Mouse (Mus musculus) MEL (cell line): ENCODE results near the gene Stxbp1.

Source experiments
- CTCF ChIP-seq, 3 experiments: IDR thresholded peaks in 2 of 3; conservative IDR thresholded peaks in 1 of 3; 2 replicates each; pipeline ENCODE4 v1.5.1; 2011 to 2012; ENCODE audit warnings: low read length in 3 of 3, low read depth in 2 of 3, mild to moderate bottlenecking in 2 of 3, improper control_type of control experiment in 1 of 3, inconsistent platforms in 1 of 3, mixed read lengths in 1 of 3, moderate library complexity in 1 of 3; ENCODE audit not compliant: control insufficient read depth in 1 of 3, insufficient read depth in 1 of 3, poor library complexity in 1 of 3, severe bottlenecking in 1 of 3
- EP300 ChIP-seq, 2 experiments: IDR thresholded peaks; 2 replicates each; pipeline ENCODE4 v1.6.1; 2011; ENCODE audit warnings: improper control_type of control experiment in 2 of 2, low read length in 2 of 2, low read depth in 1 of 2, mild to moderate bottlenecking in 1 of 2
- GABPA ChIP-seq: IDR thresholded peaks from 2 replicates; pipeline ENCODE4 v1.6.1; 2012; ENCODE audit warnings: low read depth, mild to moderate bottlenecking, inconsistent platforms, low read length, improper control_type of control experiment, moderate library complexity
- HCFC1 ChIP-seq: IDR thresholded peaks from 2 replicates; pipeline ENCODE4 v1.6.1; 2012; ENCODE audit warnings: low read depth, mild to moderate bottlenecking, inconsistent platforms, low read length, improper control_type of control experiment, moderate library complexity
- MEF2A ChIP-seq: IDR thresholded peaks from 2 replicates; pipeline ENCODE4 v1.6.1; 2014; ENCODE audit warnings: low read depth, mild to moderate bottlenecking, inconsistent platforms, low read length, improper control_type of control experiment; ENCODE audit not compliant: poor library complexity, insufficient replicate concordance, severe bottlenecking; ENCODE audit errors: extremely low read depth
- POLR2A ChIP-seq, 2 experiments: IDR thresholded peaks; 2 replicates each; pipeline ENCODE4 v1.6.1; 2011 to 2012; ENCODE audit warnings: low read length in 2 of 2, mild to moderate bottlenecking in 2 of 2, control low read depth in 1 of 2, improper control_type of control experiment in 1 of 2, low read depth in 1 of 2, moderate library complexity in 1 of 2; ENCODE audit not compliant: control insufficient read depth in 1 of 2, insufficient read depth in 1 of 2, poor library complexity in 1 of 2
- RCOR1 ChIP-seq: IDR thresholded peaks from 2 replicates; pipeline ENCODE4 v1.6.1; 2012; ENCODE audit warnings: low read depth, mild to moderate bottlenecking, inconsistent platforms, low read length, improper control_type of control experiment
- SIN3A ChIP-seq: IDR thresholded peaks from 2 replicates; pipeline ENCODE4 v1.6.1; 2012; ENCODE audit warnings: low read length, improper control_type of control experiment, inconsistent platforms
- TCF12 ChIP-seq: IDR thresholded peaks from 2 replicates; pipeline ENCODE4 v1.6.1; 2014; ENCODE audit warnings: low read depth, mild to moderate bottlenecking, inconsistent platforms, low read length, improper control_type of control experiment, moderate library complexity

DNA sequence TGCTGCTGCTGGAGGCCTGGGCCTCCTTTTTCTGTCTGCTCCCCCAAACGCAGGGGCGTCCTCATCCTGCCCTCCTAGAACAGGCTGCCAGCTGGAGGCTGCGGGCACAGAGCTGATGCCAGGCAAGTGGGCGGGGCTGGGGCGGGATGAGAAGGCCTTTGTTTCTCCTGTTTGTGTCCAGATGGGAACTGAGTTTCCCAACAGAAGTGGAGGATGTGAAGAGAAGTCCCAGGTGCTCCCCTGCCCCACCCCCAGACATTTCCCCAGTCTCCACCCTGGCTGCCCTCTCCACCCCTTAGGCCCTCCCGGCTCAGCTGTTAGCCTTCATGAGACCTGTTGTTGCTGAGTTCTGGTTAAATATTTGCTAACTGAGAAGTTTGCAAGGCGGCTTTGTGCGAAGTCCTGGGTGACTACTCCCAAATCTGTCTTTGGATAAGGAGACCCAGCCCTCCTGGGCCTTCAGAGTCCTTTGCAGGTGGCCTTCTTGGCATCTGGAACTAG lies 48.6 kb upstream of the Stxbp1 start:
- TF ChIP-seq EP300 (IDR thresholded peaks at IDR 0.05; ENCODE audit: low read depth in 1 of 2, low read length in 2 of 2): no peak
- no peak for TF ChIP-seq SIN3A
- no peak for TF ChIP-seq GABPA
- TF ChIP-seq CTCF (IDR thresholded peaks at IDR 0.05 in 2 of 3, conservative IDR thresholded peaks at IDR 0.05 in 1 of 3; ENCODE audit: control insufficient read depth in 1 of 3, insufficient read depth in 1 of 3, low read depth in 2 of 3, low read length in 3 of 3, poor library complexity in 1 of 3, severe bottlenecking in 1 of 3): no peak
- TF ChIP-seq RCOR1: no peak
- TF ChIP-seq MEF2A: no peak
- TF ChIP-seq HCFC1: no peak
- TF ChIP-seq POLR2A (IDR thresholded peaks at IDR 0.05; ENCODE audit: control insufficient read depth in 1 of 2, insufficient read depth in 1 of 2, low read depth in 1 of 2, low read length in 2 of 2, poor library complexity in 1 of 2): no peak
- TF ChIP-seq TCF12: no peak
